Comparison of ENCODE assay signal across 8 mouse cellular contexts in genomic region chr16:10974037-10974446, GRCm38 (mm10).
DNase-seq lines count a peak whose midpoint lies in the region; ATAC-seq and TF ChIP-seq lines count a peak whose summit lies in the region.

No protein-coding gene starts in this region.

- H3K4me3 ChIP-seq in forebrain, postnatal 0 days (ENCODE audit: low read depth, low read length): no peak overlapping the region
- H3K4me3 ChIP-seq in forebrain, embryonic 12.5 days (replicated peaks): no peak overlapping the region
- H3K4me3 ChIP-seq in kidney, postnatal 0 days (replicated peaks; ENCODE audit: low read depth, low read length): no peak overlapping the region
- H3K4me3 ChIP-seq in thymus, adult 2 months (ENCODE audit: control insufficient read depth, insufficient read depth, low read length): no peak overlapping the region

- H3K36me3 ChIP-seq in forebrain, postnatal 0 days (ENCODE audit: insufficient read depth): no peaks in the 10 kb centered on the region
- no peaks in the 10 kb centered on the region for H3K36me3 ChIP-seq in forebrain, embryonic 12.5 days (replicated peaks)
- H3K36me3 ChIP-seq in kidney, postnatal 0 days (ENCODE audit: insufficient read depth, low read length): no peaks in the 10 kb centered on the region
- H3K36me3 ChIP-seq in thymus, adult 2 months (ENCODE audit: control insufficient read depth, insufficient read depth, low read length): no peaks in the 10 kb centered on the region

- 0 out of 2 replicates have a peak, but pooled peaks cover 4% of the 10 kb centered on the region for H3K9me3 ChIP-seq in forebrain, postnatal 0 days (ENCODE audit: low read length)
- H3K9me3 ChIP-seq in forebrain, embryonic 12.5 days: no peaks in the 10 kb centered on the region
- H3K9me3 ChIP-seq in kidney, postnatal 0 days (replicated peaks; ENCODE audit: low read length): no peaks in the 10 kb centered on the region

- TF ChIP-seq POLR2A in thymus, adult 2 months (IDR thresholded peaks at IDR 0.05; ENCODE audit: control insufficient read depth, extremely low read depth, insufficient read depth, low read length, poor library complexity): no peak

- H3K4me2 ChIP-seq in forebrain, postnatal 0 days (ENCODE audit: low read depth): no peak overlapping the region
- no peak overlapping the region for H3K4me2 ChIP-seq in forebrain, embryonic 12.5 days
- H3K4me2 ChIP-seq in kidney, postnatal 0 days (ENCODE audit: low read length): no peak overlapping the region

- H3K27ac ChIP-seq in forebrain, postnatal 0 days (ENCODE audit: low read depth, low read length): no peak overlapping the region
- no peak overlapping the region for H3K27ac ChIP-seq in forebrain, embryonic 12.5 days
- 0 out of 2 replicates have a peak overlapping the region, but pooled peaks have one; percentile 21 for H3K27ac ChIP-seq in kidney, postnatal 0 days
- H3K27ac ChIP-seq in thymus, adult 2 months (ENCODE audit: control insufficient read depth, insufficient read depth, low read length): no peak overlapping the region

- no peaks in the 10 kb centered on the region for H3K27me3 ChIP-seq in forebrain, postnatal 0 days (ENCODE audit: insufficient read depth, low read length)
- no peaks in the 10 kb centered on the region for H3K27me3 ChIP-seq in forebrain, embryonic 12.5 days
- no peaks in the 10 kb centered on the region for H3K27me3 ChIP-seq in kidney, postnatal 0 days (ENCODE audit: insufficient read depth, low read length)
- H3K27me3 ChIP-seq in thymus, adult 2 months (ENCODE audit: control insufficient read depth, insufficient read depth, low read length): no peaks in the 10 kb centered on the region

- H3K4me1 ChIP-seq in forebrain, postnatal 0 days (ENCODE audit: insufficient read depth): no peaks in the 10 kb centered on the region
- peaks cover 16% of the 10 kb centered on the region for H3K4me1 ChIP-seq in forebrain, embryonic 12.5 days
- peaks cover 33% of the 10 kb centered on the region for H3K4me1 ChIP-seq in kidney, postnatal 0 days (replicated peaks; ENCODE audit: insufficient read depth, low read length)
- peaks cover 28% of the 10 kb centered on the region for H3K4me1 ChIP-seq in thymus, adult 2 months (replicated peaks; ENCODE audit: control insufficient read depth, insufficient read depth, low read length)

- DNase-seq in forebrain, postnatal 0 days: peak; percentile 20
- peak; percentile 39 for DNase-seq in urinary bladder, adult 2 months (ENCODE audit: low spot score)
- no peak for DNase-seq in urinary bladder, postnatal 10 days (ENCODE audit: low spot score)
- DNase-seq in kidney, postnatal 0 days (ENCODE audit: low spot score): peak; percentile 69
- DNase-seq in retina, adult 2 months (ENCODE audit: low read depth, low spot score): peak; percentile 20
- no peak for DNase-seq in thymus, postnatal 14 days
- no peak for DNase-seq in thymus, adult 2 months

- 34% methylated on average over 3 of the region's 3 CpGs for WGBS in forebrain, postnatal 0 days
- 39% methylated on average over 3 of the region's 3 CpGs for WGBS in forebrain, embryonic 12.5 days
- WGBS in kidney, postnatal 0 days: 19% methylated on average over 3 of the region's 3 CpGs
- whole genome bisulfite sequencing in thymus, adult 2 months: 89% methylated on average over 3 of the region's 3 CpGs

- peak; percentile 76 for ATAC-seq in forebrain, postnatal 0 days
- no peak for ATAC-seq in forebrain, embryonic 12.5 days (ENCODE audit: low FRiP score)
- ATAC-seq in kidney, postnatal 0 days (replicated peaks; ENCODE audit: low FRiP score, low read depth): no peak

- H3K9ac ChIP-seq in forebrain, postnatal 0 days: no peak overlapping the region
- H3K9ac ChIP-seq in forebrain, embryonic 12.5 days: no peak overlapping the region; the same call in 1 of the 2 replicates
- no peak overlapping the region for H3K9ac ChIP-seq in kidney, postnatal 0 days (ENCODE audit: low read depth, low read length)

- no peak for TF ChIP-seq CTCF in forebrain, postnatal 0 days (IDR thresholded peaks at IDR 0.05; ENCODE audit: low read depth)
- no peak for TF ChIP-seq CTCF in kidney, postnatal 0 days (IDR thresholded peaks at IDR 0.05; ENCODE audit: low read depth)
- TF ChIP-seq CTCF in thymus, adult 2 months (IDR thresholded peaks at IDR 0.05; ENCODE audit: borderline replicate concordance, control insufficient read depth, extremely low read depth, insufficient read depth, low read length, poor library complexity): no peak

Comparison
In these comparisons a context has a peak if more than half of its experiments do, and no peak if none do; other contexts are left out.
1. DNase-seq: peak in forebrain, postnatal 0 days (single experiment), urinary bladder, adult 2 months (single experiment), kidney, postnatal 0 days (single experiment) and retina, adult 2 months (single experiment); none in urinary bladder, postnatal 10 days (single experiment), thymus, postnatal 14 days (single experiment) and thymus, adult 2 months (single experiment).